Mouse (Mus musculus) embryonic fibroblast, embryonic 13.5 days (primary cell): ENCODE results near the gene Atxn7l2.

ENCODE experiments used
- CTCF ChIP-seq: IDR thresholded peaks from 2 replicates; pipeline ENCODE4 v1.5.1; 2011; ENCODE audit warnings: mild to moderate bottlenecking, control low read depth, low read length, moderate library complexity, borderline replicate concordance; ENCODE audit not compliant: insufficient read depth
- POLR2A ChIP-seq: IDR thresholded peaks from 2 replicates; pipeline ENCODE4 v1.6.1; 2011; ENCODE audit warnings: low read depth, mild to moderate bottlenecking, control low read depth, low read length, moderate library complexity

- TF ChIP-seq CTCF: no peak
- no peak for TF ChIP-seq POLR2A
Observed at GRCm38 (mm10) chr3:108241243-108241839, 30.6 kb upstream of the Atxn7l2 start.
